Mouse (Mus musculus) heart, embryonic 12.5 days (tissue): Measurements from ENCODE around the gene Supt7l. TPM values are rescaled to one million over a fixed set of nuclear protein-coding genes. Genes with fewer than 3 reads are reported as not detected.
A peak's percentile ranks its signal among the peaks of the same experiment; 100 is the strongest.

Experiments used
- ATAC-seq: fragments of 200-750 bp; cut with Nextera tagmentation; 2 replicates; pipeline ENCODE4 v1.8.0; 2017; ENCODE audit warnings: moderate TSS enrichment, moderate library complexity; ENCODE audit not compliant: insufficient number of reproducible peaks, low FRiP score
- H3K27ac ChIP-seq: fragments of 300-500 bp; sonication (generic); 2 replicates; pipeline ENCODE4 v1.5.1; 2016; ENCODE audit warnings: mild to moderate bottlenecking, moderate library complexity; ENCODE audit not compliant: poor library complexity, severe bottlenecking
- H3K27me3 ChIP-seq: fragments of 300-500 bp; sonication (generic); replicated peaks from 2 replicates; pipeline ENCODE4 v1.6.1; 2016; ENCODE audit warnings: mild to moderate bottlenecking, moderate library complexity
- H3K36me3 ChIP-seq: fragments of 300-500 bp; sonication (generic); 2 replicates; pipeline ENCODE4 v1.6.1; 2016; ENCODE audit warnings: mild to moderate bottlenecking, moderate library complexity
- H3K4me1 ChIP-seq: fragments of 300-500 bp; sonication (generic); replicated peaks from 2 replicates; pipeline ENCODE4 v1.6.1; 2016; ENCODE audit warnings: mild to moderate bottlenecking
- H3K4me2 ChIP-seq: fragments of 300-500 bp; sonication (generic); 2 replicates; pipeline ENCODE4 v1.6.1; 2016; ENCODE audit warnings: mild to moderate bottlenecking, moderate library complexity
- H3K4me3 ChIP-seq: fragments of 300-500 bp; sonication (generic); 2 replicates; pipeline ENCODE4 v1.5.1; 2016; ENCODE audit warnings: mild to moderate bottlenecking
- H3K9ac ChIP-seq: fragments of 300-500 bp; sonication (generic); 2 replicates; pipeline ENCODE4 v1.6.1; 2016; ENCODE audit warnings: mild to moderate bottlenecking, moderate library complexity
- H3K9me3 ChIP-seq: fragments of 300-500 bp; sonication (generic); replicated peaks from 2 replicates; pipeline ENCODE4 v1.6.1; 2016; ENCODE audit warnings: mild to moderate bottlenecking, moderate library complexity
- WGBS: fragments of 180-500 bp; shearing (Covaris S2); methylation state at CpG from one replicate; pipeline ENCODE4 v1.1.7; 2016; 5-methylcytosine and 5-hydroxymethylcytosine counted together
- polyA plus RNA-seq: library from polyadenylated mRNA; unstranded; fragments of >200 nt; fragmentation: Nextera tagmentation; extraction: Ambion mirVana; gene quantifications from 2 replicates; pipeline ENCODE4 v1.2.1, GENCODE M21; 2016

Gene Supt7l
- polyA plus RNA-seq, 1 experiment from 2014 or later: 18.2 TPM

DNA sequence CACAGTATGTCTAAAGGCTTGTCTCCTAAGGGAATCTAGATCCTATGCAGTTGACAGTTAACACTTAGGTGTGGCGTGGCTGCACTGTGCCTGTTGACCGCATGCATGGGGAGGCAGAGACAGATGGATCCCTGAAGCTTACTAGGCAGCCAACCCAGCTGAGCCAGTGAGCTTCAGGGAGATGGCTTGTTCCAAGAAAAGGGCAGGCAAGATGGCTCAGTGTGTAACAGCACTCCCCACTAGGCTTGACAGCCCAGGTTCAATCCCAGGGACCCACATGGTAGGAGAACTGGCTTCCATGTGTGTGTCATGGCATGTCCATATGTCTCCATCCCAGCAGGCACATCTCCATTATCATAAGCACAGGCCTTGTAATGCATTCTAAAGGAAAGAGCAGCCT lies 32.7 kb upstream of the Supt7l start:
- Histone ChIP-seq H3K4me3 (no peak overlapping the region), H3K36me3 (peaks cover 36% of the 10 kb centered on the region), H3K27ac (no peak overlapping the region), H3K9ac (no peak overlapping the region), H3K4me1 (peaks cover 17% of the 10 kb centered on the region), H3K9me3 (no peaks in the 10 kb centered on the region), H3K4me2 (no peak overlapping the region), H3K27me3 (no peaks in the 10 kb centered on the region)
- 93% methylated on average over 2 of the region's 2 CpGs for WGBS
- no peak for ATAC-seq

DNA sequence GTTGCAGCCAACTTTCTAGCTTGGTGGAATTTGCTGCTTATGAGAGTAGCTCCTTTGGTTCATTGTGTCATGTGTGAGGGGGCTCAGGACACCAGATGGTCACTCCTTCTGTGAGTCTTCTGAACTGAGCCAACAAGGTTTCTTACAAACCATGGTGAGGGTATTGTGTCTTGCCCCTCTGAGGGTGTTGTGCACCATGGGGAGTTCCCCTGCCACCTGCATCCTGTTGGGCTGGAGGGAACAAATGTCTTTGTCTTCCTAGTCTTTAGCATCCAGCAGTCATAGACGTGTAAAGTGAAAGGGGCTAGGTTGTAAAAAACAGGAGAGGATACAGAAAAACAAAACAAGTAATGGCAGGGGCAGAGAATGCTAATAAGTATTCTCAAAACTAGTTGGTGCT lies 31.8 kb upstream of the Supt7l start:
- no peaks in the 10 kb centered on the region for H3K9me3 ChIP-seq
- peaks cover 44% of the 10 kb centered on the region for H3K36me3 ChIP-seq
- H3K4me1 ChIP-seq: peaks cover 8% of the 10 kb centered on the region
- H3K27me3 ChIP-seq: no peaks in the 10 kb centered on the region
- no peak overlapping the region for H3K27ac ChIP-seq
- 63% methylated on average over 1 of the region's 1 CpGs for WGBS
- no peak overlapping the region for H3K9ac ChIP-seq
- H3K4me2 ChIP-seq: no peak overlapping the region
- no peak overlapping the region for H3K4me3 ChIP-seq
- no peak for ATAC-seq

DNA sequence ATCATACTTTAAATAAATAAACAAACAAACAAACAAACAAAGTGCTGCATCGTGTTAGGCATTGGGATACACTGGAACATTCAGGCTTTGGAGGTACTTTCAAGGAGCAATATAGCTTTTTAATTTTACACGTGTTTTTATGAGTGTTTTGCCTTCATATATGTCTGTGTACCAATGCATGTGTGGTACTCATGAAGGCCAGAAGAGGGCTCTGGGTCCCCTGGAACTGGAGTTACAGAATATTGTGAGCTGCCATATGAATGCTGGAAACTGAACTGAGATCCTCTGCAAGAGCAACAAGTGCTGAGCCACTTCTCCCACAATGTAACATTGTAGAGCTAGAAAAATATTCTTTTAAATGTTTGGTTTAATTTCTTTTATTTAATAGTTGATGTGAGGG lies 7.6 kb upstream of the Supt7l start:
- Histone ChIP-seq H3K4me2 (no peak overlapping the region), H3K27ac (no peak overlapping the region), H3K36me3 (peaks cover 85% of the 10 kb centered on the region), H3K9ac (no peak overlapping the region), H3K27me3 (no peaks in the 10 kb centered on the region), H3K9me3 (no peaks in the 10 kb centered on the region), H3K4me3 (no peak overlapping the region), H3K4me1 (no peaks in the 10 kb centered on the region)
- 91% methylated on average over 2 of the region's 2 CpGs for WGBS
- no peak for ATAC-seq

DNA sequence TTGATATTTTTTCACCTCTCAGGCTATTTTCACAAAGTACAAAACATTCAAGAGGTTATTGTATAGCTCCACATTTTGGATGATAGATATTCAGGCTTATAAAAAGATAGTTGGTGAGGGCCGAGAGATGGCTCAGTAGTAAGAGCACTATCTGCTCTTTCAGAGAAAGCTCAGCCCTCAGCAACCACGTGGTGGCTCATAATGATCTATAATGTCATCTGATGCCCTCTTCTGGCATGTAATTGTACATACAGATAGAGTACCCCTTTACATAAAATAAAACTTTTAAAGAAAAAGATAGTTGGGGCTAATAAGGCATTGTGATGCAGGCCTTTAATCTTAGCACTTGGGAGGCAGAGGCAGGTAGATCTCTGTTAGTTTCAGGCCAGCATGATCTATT lies 953 bp upstream of the Supt7l start:
- no peak overlapping the region for H3K9ac ChIP-seq
- H3K27me3 ChIP-seq: no peaks in the 10 kb centered on the region
- no peak overlapping the region for H3K4me2 ChIP-seq
- WGBS: 59% methylated on average over 2 of the region's 2 CpGs
- peaks cover 43% of the 10 kb centered on the region for H3K36me3 ChIP-seq
- no peaks in the 10 kb centered on the region for H3K9me3 ChIP-seq
- ATAC-seq: no peak
- H3K4me1 ChIP-seq: peaks cover 15% of the 10 kb centered on the region
- H3K27ac ChIP-seq: no peak overlapping the region
- no peak overlapping the region for H3K4me3 ChIP-seq

DNA sequence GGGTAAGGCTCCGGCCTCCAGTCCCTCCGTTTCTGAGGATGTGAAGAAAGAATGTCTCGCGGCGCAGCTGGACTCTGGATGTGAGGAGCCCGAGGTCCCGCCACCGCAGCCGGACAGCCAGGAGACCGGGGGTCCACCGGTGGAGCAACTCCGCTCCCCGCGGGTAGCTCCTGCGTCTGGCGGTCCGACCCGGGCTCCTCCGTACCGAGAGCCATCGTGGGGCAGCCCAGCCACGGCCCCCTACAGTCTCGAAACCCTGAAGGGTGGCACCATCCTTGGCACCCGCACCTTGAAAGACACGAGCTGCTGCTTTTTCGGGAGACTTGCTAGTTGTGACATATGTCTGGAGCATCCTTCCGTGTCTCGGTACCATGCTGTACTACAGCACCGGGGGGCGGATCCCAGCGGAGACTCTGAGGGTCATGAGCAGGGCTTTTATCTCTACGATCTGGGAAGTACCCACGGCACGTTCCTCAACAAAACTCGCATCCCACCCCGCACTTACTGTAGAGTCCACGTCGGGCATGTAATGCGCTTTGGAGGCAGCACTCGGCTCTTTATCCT lies 408 bp downstream of the Supt7l start:
- Histone ChIP-seq H3K4me2 (peak overlapping the region; percentile 98), H3K27ac (no peak overlapping the region), H3K9ac (peak overlapping the region; percentile 84), H3K4me1 (peaks cover 15% of the 10 kb centered on the region), H3K36me3 (peaks cover 40% of the 10 kb centered on the region), H3K27me3 (no peaks in the 10 kb centered on the region), H3K4me3 (peak overlapping the region; percentile 82), H3K9me3 (no peaks in the 10 kb centered on the region)
- WGBS: 2% methylated on average over 40 of the region's 40 CpGs
- ATAC-seq: peak; percentile 11; the same call in 1 of the 2 replicates

DNA sequence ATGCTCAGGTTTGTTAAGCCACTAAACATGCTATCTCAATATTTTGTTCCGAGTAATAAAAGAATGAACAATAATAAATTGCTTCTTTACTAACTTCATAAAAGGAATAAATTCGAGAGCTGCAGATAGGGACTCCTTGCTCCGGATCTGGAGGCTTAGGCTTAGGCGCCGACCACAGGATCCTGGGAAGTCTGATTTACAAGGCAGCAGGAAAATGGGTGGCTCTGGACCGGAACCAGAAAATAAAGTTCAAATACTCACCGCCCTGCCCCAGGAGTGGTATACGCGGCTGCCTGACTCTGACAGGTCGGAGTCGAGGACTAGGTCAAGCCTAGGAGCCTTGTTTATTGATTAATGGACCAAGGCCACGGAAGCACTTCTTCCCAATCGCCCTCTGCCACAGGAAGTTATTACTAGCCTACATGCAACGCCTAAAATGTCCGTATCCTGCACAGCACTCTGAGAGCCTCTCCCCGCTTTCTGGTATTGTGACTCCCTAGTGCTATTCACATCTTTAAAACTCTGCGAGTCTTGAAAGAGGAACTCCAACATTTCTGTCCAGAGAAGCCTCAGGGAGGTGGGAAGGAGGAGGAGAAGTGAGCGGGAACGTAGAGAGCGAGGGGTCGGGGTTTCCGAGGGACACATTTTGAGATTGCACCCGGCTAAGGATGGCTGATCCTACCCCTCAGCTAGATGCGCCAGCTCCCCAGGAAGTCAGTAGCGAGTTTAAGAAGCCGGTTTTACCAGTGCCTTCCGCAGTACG lies 1.1 kb downstream of the Supt7l start, which contains the start of gene Slc4a1ap:
Gene Slc4a1ap (plus strand): TSS at position 642 of the 763 bp plus-strand sequence.
- peak; percentile 81 for ATAC-seq
- peaks cover 39% of the 10 kb centered on the region for H3K36me3 ChIP-seq
- H3K27me3 ChIP-seq: no peaks in the 10 kb centered on the region
- WGBS: under 1% methylated on average over 28 of the region's 28 CpGs
- H3K4me2 ChIP-seq: peak within 1 kb of the TSS; percentile 98
- H3K9ac ChIP-seq: peak within 1 kb of the TSS; percentile 84
- peak within 1 kb of the TSS; percentile 55; the same call in 1 of the 2 replicates for H3K27ac ChIP-seq
- peak within 1 kb of the TSS; percentile 82 for H3K4me3 ChIP-seq
- H3K9me3 ChIP-seq: no peaks in the 10 kb centered on the region
- peaks cover 15% of the 10 kb centered on the region for H3K4me1 ChIP-seq

DNA sequence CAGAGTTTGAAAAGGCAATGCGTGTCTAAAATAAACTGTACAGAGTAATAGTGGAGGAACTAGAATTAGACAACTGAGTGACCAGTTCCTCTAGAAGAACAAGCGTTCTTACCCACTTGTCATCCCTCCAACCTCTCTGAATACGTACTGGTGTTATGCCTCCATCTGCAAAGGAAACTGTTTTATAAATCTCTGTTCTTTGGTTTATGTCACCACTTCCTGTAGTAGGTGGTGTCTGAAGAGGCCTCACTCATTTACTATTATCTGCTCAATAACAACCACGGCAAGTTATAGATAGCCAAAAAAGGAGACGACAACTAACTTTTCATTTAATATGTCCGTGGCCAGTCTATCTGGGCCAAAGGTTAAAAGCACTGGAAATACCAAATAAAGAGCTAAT lies 7.1 kb downstream of the Supt7l start:
- no peak overlapping the region for H3K4me3 ChIP-seq
- ATAC-seq: no peak

DNA sequence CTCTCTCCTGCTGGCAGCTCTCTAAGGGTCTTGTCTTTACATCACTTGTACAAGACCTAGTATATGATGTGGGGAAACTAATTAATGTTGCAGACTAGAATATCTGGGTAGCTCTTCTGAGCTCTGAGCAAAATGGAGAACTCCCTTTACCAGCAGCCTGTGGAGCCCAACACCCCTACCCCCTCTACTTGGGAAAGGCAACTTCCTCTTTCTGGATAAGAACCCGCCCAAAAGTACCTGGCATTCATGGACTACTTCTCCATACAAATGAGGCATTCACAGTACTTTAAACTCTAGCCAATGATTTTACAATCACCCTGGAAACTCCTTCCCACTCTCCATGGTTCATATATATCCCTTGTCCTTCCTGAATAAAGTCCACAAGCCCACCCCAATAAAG lies 15.1 kb downstream of the Supt7l start:
- H3K36me3 ChIP-seq: peaks cover 92% of the 10 kb centered on the region
- no peak overlapping the region for H3K27ac ChIP-seq
- H3K4me2 ChIP-seq: no peak overlapping the region
- no peaks in the 10 kb centered on the region for H3K4me1 ChIP-seq
- no peak for ATAC-seq
- H3K27me3 ChIP-seq: no peaks in the 10 kb centered on the region
- WGBS: 69% methylated on average over 1 of the region's 1 CpGs
- no peaks in the 10 kb centered on the region for H3K9me3 ChIP-seq
- H3K4me3 ChIP-seq: no peak overlapping the region
- H3K9ac ChIP-seq: no peak overlapping the region

More for the DNA sequence above, 7.1 kb downstream of the Supt7l start:
- H3K9ac ChIP-seq: no peak overlapping the region
- whole genome bisulfite sequencing: 86% methylated on average over 6 of the region's 6 CpGs
- H3K9me3 ChIP-seq: no peaks in the 10 kb centered on the region
- no peaks in the 10 kb centered on the region for H3K27me3 ChIP-seq
- peaks cover 2% of the 10 kb centered on the region for H3K4me1 ChIP-seq
- H3K4me2 ChIP-seq: no peak overlapping the region
- no peak overlapping the region for H3K27ac ChIP-seq
- H3K36me3 ChIP-seq: peaks cover 71% of the 10 kb centered on the region

DNA sequence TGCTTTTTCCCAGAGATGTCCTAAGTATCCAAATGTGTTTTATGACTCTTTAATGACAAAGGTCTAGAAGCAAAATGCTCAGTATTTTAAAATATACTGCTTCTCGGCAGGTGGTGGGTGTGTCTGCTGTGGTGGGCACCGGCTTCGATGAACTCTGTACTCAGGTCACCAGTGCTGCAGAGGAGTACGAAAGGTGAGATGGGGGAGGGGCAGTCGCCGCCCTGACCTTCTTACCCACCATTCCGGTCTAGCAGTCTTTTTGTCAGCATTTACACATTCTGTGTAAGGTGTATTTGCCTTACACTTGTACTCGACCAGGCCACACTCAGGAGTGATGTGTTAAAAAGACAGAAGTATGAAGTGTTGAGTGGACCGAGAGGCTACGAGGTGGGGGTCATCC lies 22.8 kb downstream of the Supt7l start:
- H3K4me3 ChIP-seq: no peak overlapping the region
- ATAC-seq: no peak
- H3K36me3 ChIP-seq: peaks cover 82% of the 10 kb centered on the region
- H3K4me2 ChIP-seq: no peak overlapping the region
- no peak overlapping the region for H3K27ac ChIP-seq
- peaks cover 7% of the 10 kb centered on the region for H3K4me1 ChIP-seq
- 89% methylated on average over 10 of the region's 10 CpGs for WGBS
- no peaks in the 10 kb centered on the region for H3K27me3 ChIP-seq
- H3K9ac ChIP-seq: no peak overlapping the region
- H3K9me3 ChIP-seq: no peaks in the 10 kb centered on the region

DNA sequence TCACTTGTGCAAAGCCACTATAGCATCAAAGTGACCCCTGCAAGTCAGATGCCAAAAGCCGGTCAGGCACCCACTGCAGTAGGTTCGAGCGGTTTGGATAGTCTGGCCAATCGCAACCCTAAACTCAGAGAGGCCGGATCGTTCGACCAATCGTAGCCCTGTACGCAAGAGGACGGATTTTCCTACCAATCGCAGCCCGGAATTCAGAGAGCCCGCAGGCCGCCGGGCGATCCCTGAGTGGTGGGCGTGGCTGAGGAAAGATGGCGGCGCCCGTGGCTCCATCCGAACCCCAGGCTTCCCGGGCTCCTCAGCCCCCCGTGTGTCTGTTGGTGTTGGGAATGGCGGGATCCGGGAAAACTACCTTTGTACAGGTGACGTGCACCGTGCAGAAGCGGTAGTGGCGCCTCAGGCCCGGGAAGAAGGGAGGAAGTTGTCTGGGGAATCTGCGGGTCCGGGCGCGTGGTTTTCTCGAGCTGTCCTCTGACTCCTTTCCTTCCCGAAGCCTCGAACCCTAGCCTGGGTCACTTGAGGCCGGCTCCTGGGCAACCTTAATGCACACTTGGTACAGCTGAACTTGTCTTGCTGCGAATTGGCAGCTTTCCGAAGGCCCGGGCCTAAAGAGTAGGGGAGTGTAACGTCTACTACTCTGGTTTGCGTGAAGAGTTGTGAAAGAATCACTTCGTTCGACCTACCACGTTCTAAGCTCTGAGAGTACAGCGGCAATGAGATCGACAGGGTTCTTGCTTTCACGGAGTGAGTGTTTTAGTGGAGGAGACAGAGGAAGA lies 32.9 kb downstream of the Supt7l start, which contains the start of gene Gpn1:
Gene Gpn1 (plus strand): TSS at position 229 of the 785 bp plus-strand sequence.
- peak within 1 kb of the TSS; percentile 88 for H3K4me2 ChIP-seq
- WGBS: under 1% methylated on average over 49 of the region's 49 CpGs

DNA sequence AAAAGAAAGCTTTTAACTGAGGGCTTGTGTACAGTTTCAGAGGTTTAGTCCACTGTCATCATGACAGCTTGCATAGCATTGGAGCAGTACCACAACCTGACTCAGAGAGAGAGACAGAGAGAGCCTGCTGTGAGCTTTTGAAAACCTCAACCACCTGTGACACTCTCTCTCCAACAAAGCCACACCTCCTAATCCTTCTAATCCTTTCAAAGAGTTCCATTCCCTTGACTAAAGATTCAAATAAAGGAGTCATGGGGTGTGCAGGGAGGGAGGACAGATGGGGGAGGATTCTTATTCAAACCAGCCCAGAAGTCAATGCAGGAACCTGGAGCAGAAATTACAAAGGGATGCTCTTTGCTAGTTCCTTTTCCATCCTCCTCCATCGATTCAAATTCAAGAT lies 35.6 kb downstream of the Supt7l start:
- no peak for ATAC-seq
- 61% methylated on average over 1 of the region's 1 CpGs for WGBS
- no peak overlapping the region for H3K9ac ChIP-seq

More for the DNA sequence above, 32.9 kb downstream of the Supt7l start, which contains the start of gene Gpn1:
- ATAC-seq: peak; percentile 98
- Histone ChIP-seq H3K4me3 (peak within 1 kb of the TSS; percentile 82), H3K9ac (peak within 1 kb of the TSS; percentile 86), H3K27me3 (no peaks in the 10 kb centered on the region), H3K4me1 (peaks cover 10% of the 10 kb centered on the region), H3K9me3 (peaks cover 4% of the 10 kb centered on the region; the same call in 1 of the 2 replicates), H3K36me3 (peaks cover 33% of the 10 kb centered on the region), H3K27ac (no peak within 1 kb of the TSS)

More for the DNA sequence above, 35.6 kb downstream of the Supt7l start:
- Histone ChIP-seq H3K4me3 (no peak overlapping the region), H3K36me3 (peaks cover 11% of the 10 kb centered on the region), H3K4me1 (peaks cover 10% of the 10 kb centered on the region), H3K27me3 (no peaks in the 10 kb centered on the region), H3K27ac (no peak overlapping the region), H3K4me2 (no peak overlapping the region), H3K9me3 (peaks cover 4% of the 10 kb centered on the region; the same call in 1 of the 2 replicates)
